In genomic region chr13:113495595-113496285, GRCm38 (mm10) we compare ENCODE assay signal across 12 mouse cellular contexts.
DNase-seq lines count a peak whose midpoint lies in the region; ATAC-seq and TF ChIP-seq lines count a peak whose summit lies in the region.
"Had no signal": no experiment of that assay in that cellular context is flagged by ENCODE, and none has a peak within 500 bp of the region (broad histone marks: within the 10 kb centered on the region; RNA-seq: fewer than 3 reads in every experiment).

No protein-coding gene starts in this region.

- no peaks in the 10 kb centered on the region for H3K36me3 ChIP-seq in hindbrain, embryonic 15.5 days
- H3K36me3 ChIP-seq in hindbrain, embryonic 10.5 days, result no peaks in the 10 kb centered on the region
- H3K36me3 ChIP-seq in lung, embryonic 16.5 days (ENCODE audit: control insufficient read depth, insufficient read depth, low read length), result no peaks in the 10 kb centered on the region
- H3K36me3 ChIP-seq: G1E had no signal

- ATAC-seq in hindbrain, embryonic 15.5 days (ENCODE audit: low FRiP score, low read depth), result 0 out of 2 replicates have a peak, but pooled peaks have one; percentile 30
- ATAC-seq in lung, embryonic 16.5 days (ENCODE audit: low read depth), result peak; percentile 79
- ATAC-seq: forebrain, embryonic 16.5 days had no signal

- H3K27ac ChIP-seq in hindbrain, embryonic 15.5 days (replicated peaks), result no peak overlapping the region
- no peak overlapping the region for H3K27ac ChIP-seq in hindbrain, embryonic 10.5 days
- H3K27ac ChIP-seq in embryonic fibroblast, embryonic 13.5 days (ENCODE audit: insufficient read depth, low read length), result peak overlapping the region; percentile 67; the same call in 1 of the 2 replicates
- H3K27ac ChIP-seq in lung, embryonic 16.5 days (ENCODE audit: low read length), result peak overlapping the region; percentile 80

- TF ChIP-seq CTCF in embryonic fibroblast, embryonic 13.5 days (IDR thresholded peaks at IDR 0.05; ENCODE audit: borderline replicate concordance, insufficient read depth, low read length), result no peak

- no peak overlapping the region for H3K4me3 ChIP-seq in hindbrain, embryonic 15.5 days
- no peak overlapping the region for H3K4me3 ChIP-seq in hindbrain, embryonic 10.5 days
- H3K4me3 ChIP-seq in embryonic fibroblast, embryonic 13.5 days (ENCODE audit: insufficient read depth, low read length), result no peak overlapping the region
- H3K4me3 ChIP-seq in lung, embryonic 16.5 days (ENCODE audit: low read length), result no peak overlapping the region

- H3K27me3 ChIP-seq in hindbrain, embryonic 15.5 days, result no peaks in the 10 kb centered on the region
- no peaks in the 10 kb centered on the region for H3K27me3 ChIP-seq in hindbrain, embryonic 10.5 days (ENCODE audit: insufficient read depth, poor library complexity, severe bottlenecking)
- H3K27me3 ChIP-seq in lung, embryonic 16.5 days (ENCODE audit: control insufficient read depth, insufficient read depth, low read depth, low read length), result no peaks in the 10 kb centered on the region

- no peak overlapping the region for H3K9ac ChIP-seq in hindbrain, embryonic 15.5 days
- no peak overlapping the region; the same call in 1 of the 2 replicates for H3K9ac ChIP-seq in lung, embryonic 16.5 days (ENCODE audit: low read length)

- H3K9me3 ChIP-seq in hindbrain, embryonic 15.5 days, result no peaks in the 10 kb centered on the region
- H3K9me3 ChIP-seq in hindbrain, embryonic 10.5 days, result no peaks in the 10 kb centered on the region
- H3K9me3 ChIP-seq in lung, embryonic 16.5 days (ENCODE audit: control insufficient read depth, low read length), result no peaks in the 10 kb centered on the region
- H3K9me3 ChIP-seq: G1E had no signal

- no peak for TF ChIP-seq POLR2A in embryonic fibroblast, embryonic 13.5 days (IDR thresholded peaks at IDR 0.05; ENCODE audit: low read depth, low read length)

- 60% methylated on average over 5 of the region's 5 CpGs for WGBS in hindbrain, embryonic 15.5 days
- WGBS in hindbrain, embryonic 10.5 days, result 72% methylated on average over 5 of the region's 5 CpGs
- WGBS in lung, embryonic 16.5 days, result 31% methylated on average over 5 of the region's 5 CpGs

- no peak overlapping the region for H3K4me2 ChIP-seq in hindbrain, embryonic 15.5 days
- no peak overlapping the region for H3K4me2 ChIP-seq in lung, embryonic 16.5 days (ENCODE audit: low read depth, low read length)
- H3K4me2 ChIP-seq: liver, embryonic 11.5 days had no signal

- no peaks in the 10 kb centered on the region for H3K4me1 ChIP-seq in hindbrain, embryonic 15.5 days (replicated peaks)
- peaks cover 5% of the 10 kb centered on the region; the same call in 1 of the 2 replicates for H3K4me1 ChIP-seq in hindbrain, embryonic 10.5 days (replicated peaks)
- peaks cover 10% of the 10 kb centered on the region for H3K4me1 ChIP-seq in embryonic fibroblast, embryonic 13.5 days (ENCODE audit: control insufficient read depth, insufficient read depth, low read length)
- H3K4me1 ChIP-seq in lung, embryonic 16.5 days (replicated peaks; ENCODE audit: control insufficient read depth, insufficient read depth, low read length), result peaks cover 19% of the 10 kb centered on the region

- DNase-seq in hindbrain, embryonic 10.5 days (ENCODE audit: low spot score), result no peak
- peak; percentile 77 for DNase-seq in MN1 (ENCODE audit: low spot score)
- DNase-seq in ovary, adult 18-20 months (ENCODE audit: low spot score), result no peak
- no peak for DNase-seq in right cerebral cortex, postnatal 4 days
- DNase-seq: embryo, embryonic 11 days; layer of hippocampus, postnatal 36 days had no signal

Comparison
In these comparisons a context has a peak if more than half of its experiments do, and no peak if none do; other contexts are left out.
1. H3K27ac ChIP-seq: peak in embryonic fibroblast, embryonic 13.5 days (single experiment) and lung, embryonic 16.5 days (single experiment); none in hindbrain, embryonic 15.5 days (single experiment) and hindbrain, embryonic 10.5 days (single experiment).